ENCODE assay signal across 11 mouse cellular contexts in the genomic region with DNA sequence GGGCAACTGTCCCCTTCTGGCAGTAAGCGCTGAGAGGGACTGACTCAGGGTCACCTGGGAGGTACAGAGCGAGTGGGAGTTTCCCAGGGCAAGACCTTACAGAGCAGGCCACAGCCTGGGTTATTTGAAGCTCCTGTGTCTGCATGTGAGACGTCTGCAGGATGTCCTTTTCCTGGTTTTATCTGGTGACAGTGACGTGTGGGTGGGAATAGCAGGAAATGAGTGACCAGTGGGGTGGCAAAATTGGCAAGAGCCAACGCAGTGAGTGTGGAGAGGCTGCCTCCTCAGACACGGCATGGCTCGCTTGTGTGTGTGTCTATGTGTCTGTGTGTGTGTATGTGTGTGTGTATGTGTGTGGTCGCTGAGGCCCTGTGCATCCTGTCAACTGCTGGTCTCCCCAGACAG.
DNase-seq lines count a peak whose midpoint lies in the region; ATAC-seq lines count a peak whose summit lies in the region.
"Had no signal": no experiment of that assay in that cellular context is flagged by ENCODE, and none has a peak within 500 bp of the region (broad histone marks: within the 10 kb centered on the region; RNA-seq: fewer than 3 reads in every experiment).

No protein-coding gene starts in this region.

- H3K27me3 ChIP-seq in lung, embryonic 15.5 days: no peaks in the 10 kb centered on the region
- H3K27me3 ChIP-seq in heart, embryonic 16.5 days (ENCODE audit: control insufficient read depth, insufficient read depth, low read length): no peaks in the 10 kb centered on the region
- no peaks in the 10 kb centered on the region for H3K27me3 ChIP-seq in midbrain, embryonic 14.5 days (ENCODE audit: control insufficient read depth, insufficient read depth, low read length)

- H3K4me2 ChIP-seq in lung, embryonic 15.5 days: no peak overlapping the region
- H3K4me2 ChIP-seq in heart, embryonic 16.5 days (ENCODE audit: low read depth, low read length): no peak overlapping the region
- H3K4me2 ChIP-seq in midbrain, embryonic 14.5 days (ENCODE audit: low read length): no peak overlapping the region

- no peak for DNase-seq in lung, postnatal 25 days (ENCODE audit: low spot score)
- DNase-seq in kidney, adult 18-20 months: peak; percentile 29
- peak; percentile 44 for DNase-seq in lung, postnatal 36 days
- DNase-seq in ovary, adult 18-20 months (ENCODE audit: low spot score): no peak
- DNase-seq in midbrain, embryonic 14.5 days: no peak
- DNase-seq: cerebellum, adult 2 months; right cerebral cortex, postnatal 25 days had no signal

- peak; percentile 76 for ATAC-seq in lung, embryonic 15.5 days (ENCODE audit: borderline replicate concordance, extremely low read depth, low FRiP score, low TSS enrichment)
- peak; percentile 57 for ATAC-seq in heart, embryonic 16.5 days (replicated peaks; ENCODE audit: extremely low read depth, insufficient read depth, low FRiP score)
- no peak for ATAC-seq in monocyte, adult 5-6 weeks (replicated peaks; ENCODE audit: insufficient number of reproducible peaks, low FRiP score, low TSS enrichment, poor library complexity, severe bottlenecking)
- no peak for ATAC-seq in midbrain, embryonic 14.5 days (ENCODE audit: low FRiP score, low TSS enrichment)

- H3K4me1 ChIP-seq in lung, embryonic 15.5 days: peaks cover 17% of the 10 kb centered on the region
- peaks cover 11% of the 10 kb centered on the region; the same call in 1 of the 2 replicates for H3K4me1 ChIP-seq in heart, embryonic 16.5 days (ENCODE audit: control insufficient read depth, insufficient read depth, low read length)
- no peaks in the 10 kb centered on the region for H3K4me1 ChIP-seq in midbrain, embryonic 14.5 days (ENCODE audit: control insufficient read depth, insufficient read depth, low read length)

- H3K9ac ChIP-seq in lung, embryonic 15.5 days: no peak overlapping the region
- no peak overlapping the region for H3K9ac ChIP-seq in heart, embryonic 16.5 days (ENCODE audit: low read length)
- no peak overlapping the region for H3K9ac ChIP-seq in midbrain, embryonic 14.5 days (replicated peaks; ENCODE audit: low read length)

- H3K27ac ChIP-seq in lung, embryonic 15.5 days: peak overlapping the region; percentile 30
- peak overlapping the region; percentile 57 for H3K27ac ChIP-seq in heart, embryonic 16.5 days (ENCODE audit: low read length)
- H3K27ac ChIP-seq in midbrain, embryonic 14.5 days (replicated peaks; ENCODE audit: low read depth, low read length): no peak overlapping the region

- H3K36me3 ChIP-seq in lung, embryonic 15.5 days: 0 out of 2 replicates have a peak, but pooled peaks cover 4% of the 10 kb centered on the region
- peaks cover 6% of the 10 kb centered on the region; the same call in 1 of the 2 replicates for H3K36me3 ChIP-seq in heart, embryonic 16.5 days (ENCODE audit: control insufficient read depth, insufficient read depth)
- H3K36me3 ChIP-seq in midbrain, embryonic 14.5 days (ENCODE audit: control insufficient read depth, insufficient read depth, low read length): peaks cover 9% of the 10 kb centered on the region

- WGBS in lung, embryonic 15.5 days: 48% methylated on average over 8 of the region's 8 CpGs
- WGBS in heart, embryonic 16.5 days: 38% methylated on average over 8 of the region's 8 CpGs
- 91% methylated on average over 8 of the region's 8 CpGs for WGBS in midbrain, embryonic 14.5 days

- H3K9me3 ChIP-seq in lung, embryonic 15.5 days: no peaks in the 10 kb centered on the region
- H3K9me3 ChIP-seq in heart, embryonic 16.5 days (replicated peaks; ENCODE audit: control insufficient read depth, low read length): peaks cover 9% of the 10 kb centered on the region; the same call in 1 of the 2 replicates
- no peaks in the 10 kb centered on the region for H3K9me3 ChIP-seq in midbrain, embryonic 14.5 days (ENCODE audit: control insufficient read depth, low read length)
- H3K9me3 ChIP-seq: forebrain, embryonic 10.5 days had no signal

- H3K4me3 ChIP-seq in lung, embryonic 15.5 days: no peak overlapping the region
- no peak overlapping the region for H3K4me3 ChIP-seq in heart, embryonic 16.5 days (ENCODE audit: low read length)
- no peak overlapping the region for H3K4me3 ChIP-seq in midbrain, embryonic 14.5 days (replicated peaks; ENCODE audit: low read depth, low read length)
- H3K4me3 ChIP-seq: forebrain, embryonic 10.5 days had no signal

Comparison
In these comparisons a context has a peak if more than half of its experiments do, and no peak if none do; other contexts are left out.
1. DNase-seq: peak in kidney, adult 18-20 months (single experiment) and lung, postnatal 36 days (single experiment); none in lung, postnatal 25 days (single experiment), ovary, adult 18-20 months (single experiment) and midbrain, embryonic 14.5 days (single experiment).
2. ATAC-seq: peak in lung, embryonic 15.5 days (single experiment) and heart, embryonic 16.5 days (single experiment); none in monocyte, adult 5-6 weeks (single experiment) and midbrain, embryonic 14.5 days (single experiment).